Mouse (Mus musculus) CD4-positive, CD25-positive, alpha-beta regulatory T cell, adult 4 months (primary cell): ENCODE measurements around the gene Fam234a. TPM values are rescaled to one million over a fixed set of nuclear protein-coding genes. Genes with fewer than 3 reads are reported as not detected.
"Not testable (repeated sequence)": the region's sequence is repeated elsewhere in the genome, so short reads cannot be mapped to it uniquely, and the experiment has no call there.

Experiments
- ATAC-seq: one replicate; pipeline ENCODE4 v1.8.0; 2017
- polyA plus RNA-seq, 2 experiments: library from polyadenylated mRNA; unstranded; fragments of 100-300 nt; shearing (Covaris generic); gene quantifications; one replicate each; pipeline ENCODE4 v1.2.1; 2017

Fam234a gene
- 10 to 100 TPM; 12.6 to 23.0 TPM for polyA plus RNA-seq

DNA sequence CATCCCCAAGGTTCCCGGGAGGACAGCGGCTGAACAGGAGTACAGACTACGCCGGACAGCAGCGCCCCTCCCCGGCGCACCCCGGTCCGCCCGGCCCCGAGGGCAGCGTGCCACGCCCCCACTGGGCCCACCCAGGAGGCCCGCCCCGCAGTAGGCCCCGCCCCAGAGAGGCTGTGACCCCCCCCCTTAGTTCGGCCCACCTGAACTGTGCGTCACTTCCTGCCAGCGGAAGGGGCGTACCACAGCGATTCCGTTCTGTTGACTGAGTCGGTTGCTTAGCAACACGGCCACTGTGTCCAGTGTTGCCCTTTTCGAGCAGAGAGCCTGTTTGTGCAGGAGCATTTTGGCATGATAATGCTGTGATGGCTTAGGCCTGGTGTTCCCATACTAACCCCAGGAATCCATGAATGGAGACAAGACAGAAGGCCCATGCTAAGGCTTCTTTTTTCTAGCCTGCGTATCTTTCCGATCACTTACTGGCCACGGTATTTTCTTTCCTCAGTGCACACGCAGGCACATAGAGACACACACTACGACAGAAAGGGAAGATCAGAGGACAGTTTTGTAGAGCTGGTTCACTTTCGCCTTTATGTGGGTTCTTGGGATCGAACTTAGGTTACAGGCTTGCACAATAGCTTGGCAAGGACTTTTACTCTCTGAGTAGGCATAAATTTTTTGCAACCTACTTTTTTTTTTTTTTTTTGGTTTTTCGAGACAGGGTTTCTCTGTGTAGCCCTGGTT lies at the start of gene Fam234a:
TSS of gene Fam234a (minus strand) at position 142 of the 741 bp plus-strand sequence.
- peak; percentile 93 for ATAC-seq

DNA sequence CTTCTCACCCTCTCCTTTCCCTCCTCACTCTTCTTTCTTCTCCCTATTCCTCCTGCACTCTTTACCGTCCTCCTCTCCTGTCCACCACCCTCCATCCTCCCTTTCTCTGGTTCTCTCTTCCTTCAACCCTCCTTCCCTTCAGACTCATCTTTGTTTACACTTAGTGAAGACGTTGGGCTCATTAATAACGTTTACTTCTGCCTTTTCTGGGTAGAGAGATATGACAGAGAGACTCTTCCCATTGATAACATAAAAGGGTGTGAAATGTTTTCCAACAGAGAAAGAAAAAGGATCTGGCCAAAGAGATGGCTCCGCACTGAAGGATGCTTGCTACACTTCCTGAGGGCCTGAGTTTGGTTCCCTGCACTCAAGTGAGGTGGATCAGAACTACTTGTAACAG lies 45.4 kb upstream of the Fam234a start:
- no peak for ATAC-seq

DNA sequence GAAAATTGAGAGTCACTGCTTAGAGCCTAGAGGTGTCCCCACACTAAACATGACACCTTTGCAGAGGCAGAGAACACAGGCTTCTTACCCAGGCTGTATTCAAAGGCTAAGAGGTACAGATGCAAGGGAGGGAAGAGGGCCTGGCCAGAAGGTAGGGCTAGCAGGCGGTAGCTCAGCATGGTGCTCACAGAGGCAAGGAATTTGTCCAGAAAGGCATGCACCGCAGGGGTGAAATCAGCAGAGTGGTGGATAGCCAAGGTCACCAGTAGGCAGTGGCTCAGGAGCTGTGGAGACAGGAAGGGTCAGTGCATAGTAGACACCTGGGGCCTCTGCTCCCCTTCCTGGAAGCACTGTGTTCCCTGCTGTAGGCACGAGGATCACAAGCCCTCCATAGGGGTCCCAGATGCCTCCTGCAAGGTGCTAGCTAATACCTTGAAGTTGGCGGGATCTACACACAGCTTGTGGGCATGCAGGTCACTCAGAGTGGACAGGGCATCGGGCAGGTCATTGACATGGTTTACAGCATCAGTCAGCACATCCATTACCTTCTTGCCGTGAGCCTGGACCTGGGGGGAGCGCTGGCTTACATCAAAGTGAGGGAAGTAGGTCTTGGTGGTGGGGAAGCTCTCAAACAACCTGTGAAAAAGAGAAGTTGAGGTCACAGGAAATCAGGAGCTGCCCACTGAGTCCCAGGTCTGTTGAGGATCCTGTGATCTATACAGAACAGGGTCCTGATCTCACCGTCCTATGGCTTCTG lies 42.3 kb upstream of the Fam234a start:
- no peak for ATAC-seq

DNA sequence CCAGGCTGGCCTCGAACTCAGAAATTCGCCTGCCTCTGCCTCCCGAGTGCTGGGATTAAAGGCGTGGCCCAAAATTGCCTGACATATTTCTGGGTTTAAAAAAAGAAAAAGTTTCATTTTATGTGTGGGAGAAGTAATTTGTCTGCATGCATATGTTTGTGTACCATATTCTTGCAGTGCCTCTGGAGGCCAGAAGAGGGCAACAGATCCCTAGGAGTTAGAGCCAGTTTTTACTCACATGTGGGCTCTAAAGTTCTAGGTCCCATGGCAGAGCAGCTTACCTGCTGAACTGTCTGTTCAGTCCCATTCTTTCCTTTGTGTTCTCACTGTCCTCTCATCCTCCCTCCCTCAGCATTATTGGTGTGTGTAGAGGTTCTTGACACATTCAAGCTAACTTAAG lies 32.7 kb upstream of the Fam234a start:
- ATAC-seq, result no peak

DNA sequence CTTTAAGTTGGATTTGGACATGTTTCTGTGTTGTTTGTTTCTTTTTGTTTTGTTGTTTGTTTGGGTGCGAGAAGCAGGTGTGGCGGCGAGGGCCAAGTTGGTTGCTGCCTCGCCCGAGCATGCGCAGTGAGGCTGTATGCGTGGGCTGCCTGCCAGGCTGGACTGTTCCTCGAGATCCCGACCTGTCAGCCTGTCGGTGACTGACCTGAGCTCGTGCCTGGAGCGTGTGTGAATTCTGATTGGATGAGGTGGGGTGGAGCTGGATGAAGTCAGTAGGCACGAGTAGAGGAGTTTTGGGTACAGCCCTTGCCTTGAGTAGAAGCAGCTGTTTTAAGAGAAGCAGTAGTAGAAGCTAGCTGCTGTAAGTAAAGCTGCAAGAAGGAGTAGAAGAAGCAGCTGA lies 31.9 kb upstream of the Fam234a start:
- ATAC-seq, result no peak

DNA sequence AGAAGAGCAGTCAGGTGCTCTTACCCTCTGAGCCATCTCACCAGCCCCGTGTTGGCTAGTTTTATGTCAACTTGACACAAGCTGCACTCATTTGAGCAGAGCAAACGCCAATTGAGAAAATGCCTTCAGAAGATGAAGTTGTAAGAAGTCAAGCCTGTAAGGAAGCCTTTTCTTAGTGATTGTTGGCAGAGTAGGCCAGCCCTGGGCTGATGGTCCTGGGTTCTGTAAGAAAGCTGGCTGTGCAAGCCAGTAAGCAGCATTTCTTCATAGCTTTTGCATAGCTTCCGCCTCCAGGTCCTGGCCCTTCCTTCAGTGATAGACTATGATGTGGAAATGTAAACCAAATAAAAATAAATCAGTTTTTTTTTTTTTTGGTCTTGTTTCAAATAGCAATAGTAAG lies 28.5 kb upstream of the Fam234a start:
- ATAC-seq, result no peak

DNA sequence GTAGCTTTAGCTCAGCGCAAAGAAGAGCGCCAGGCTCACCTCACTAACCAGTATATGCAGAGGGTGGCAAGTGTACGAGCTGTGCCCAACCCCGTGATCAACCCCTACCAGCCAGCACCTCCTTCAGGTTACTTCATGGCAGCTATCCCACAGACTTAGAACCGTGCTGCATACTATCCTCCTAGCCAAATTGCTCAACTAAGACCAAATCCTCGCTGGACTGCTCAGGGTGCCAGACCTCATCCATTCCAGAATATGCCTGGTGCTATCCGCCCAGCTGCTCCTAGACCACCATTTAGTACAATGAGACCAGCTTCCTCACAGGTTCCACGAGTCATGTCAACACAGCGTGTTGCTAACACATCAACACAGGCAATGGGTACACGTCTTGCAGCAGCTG lies 25.5 kb upstream of the Fam234a start:
- ATAC-seq, result not testable (repeated sequence)

DNA sequence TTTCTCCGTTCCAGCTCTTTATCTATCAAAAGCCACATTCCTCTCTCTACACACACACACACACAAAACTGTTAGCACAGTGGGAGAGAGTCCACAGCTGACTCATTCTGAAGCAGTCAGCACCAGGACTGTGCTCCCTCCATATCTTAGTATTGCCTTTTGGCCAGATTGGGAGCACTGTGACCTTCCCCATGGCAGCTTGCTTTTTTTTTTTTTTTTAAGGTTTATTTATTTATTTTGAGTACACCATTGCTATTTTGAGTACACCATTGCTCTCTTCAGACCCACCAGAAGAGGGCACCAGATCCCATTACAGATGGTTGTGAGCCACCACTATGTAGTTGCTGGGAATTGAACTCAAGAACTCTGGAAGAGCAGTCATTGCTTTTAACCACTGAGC lies 24.8 kb upstream of the Fam234a start:
- ATAC-seq, result no peak

DNA sequence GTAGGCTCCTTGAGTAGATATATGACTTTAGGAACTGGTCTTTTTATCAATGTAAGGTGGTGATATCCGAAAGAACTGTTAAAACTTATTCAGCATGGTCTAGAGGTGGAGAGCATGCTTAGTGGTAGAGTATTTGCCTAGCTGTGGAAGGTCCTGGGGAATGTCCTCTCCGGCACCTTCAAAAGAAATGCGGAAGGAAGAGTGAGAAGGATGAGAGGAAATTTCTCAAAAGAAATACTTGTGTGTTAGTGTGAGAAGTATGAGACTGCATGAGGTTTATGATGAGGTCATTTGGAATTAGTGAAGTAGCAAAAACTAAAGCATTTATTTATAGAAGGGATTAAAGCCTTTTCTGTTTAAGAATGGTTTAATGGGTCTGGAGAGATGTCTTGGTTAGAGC lies 18.3 kb upstream of the Fam234a start:
- no peak for ATAC-seq

DNA sequence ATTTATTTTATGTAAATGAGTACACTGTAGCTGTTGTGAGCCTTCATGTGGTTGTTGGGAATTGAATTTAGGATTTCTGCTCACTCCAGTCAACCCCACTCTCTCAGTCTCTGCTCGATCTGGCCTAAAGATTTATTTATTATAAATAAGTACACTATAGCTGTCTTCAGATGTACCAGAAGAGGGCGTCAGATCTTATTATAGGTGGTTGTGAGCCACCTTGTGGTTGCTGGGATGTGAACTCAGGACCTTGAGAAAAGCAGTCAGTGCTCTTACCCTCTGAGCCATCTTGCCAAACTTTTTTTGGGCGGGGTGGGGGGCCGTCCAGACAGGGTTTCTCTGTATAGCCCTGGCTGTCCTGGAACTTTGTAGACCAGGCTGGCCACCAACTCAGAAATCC lies 17.8 kb upstream of the Fam234a start:
- ATAC-seq, result no peak

DNA sequence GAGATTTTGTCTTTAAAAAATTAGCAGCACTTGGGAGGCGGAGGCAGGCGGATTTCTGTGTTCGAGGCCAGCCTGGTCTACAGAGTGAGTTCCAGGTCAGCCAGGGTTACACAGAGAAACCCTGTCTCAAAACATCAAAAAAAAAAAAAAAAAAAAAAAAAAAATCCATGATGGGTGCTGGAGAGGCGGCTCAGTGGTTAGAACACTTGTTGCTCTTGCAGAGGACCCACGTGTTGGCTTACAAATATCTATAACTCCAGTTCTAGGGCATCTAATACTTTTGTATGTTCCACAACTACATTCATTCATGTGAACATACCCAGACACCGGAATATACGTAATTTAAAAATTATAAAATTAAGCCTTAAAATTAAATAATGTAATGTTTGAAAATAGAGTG lies 11.3 kb upstream of the Fam234a start:
- ATAC-seq, result no peak

DNA sequence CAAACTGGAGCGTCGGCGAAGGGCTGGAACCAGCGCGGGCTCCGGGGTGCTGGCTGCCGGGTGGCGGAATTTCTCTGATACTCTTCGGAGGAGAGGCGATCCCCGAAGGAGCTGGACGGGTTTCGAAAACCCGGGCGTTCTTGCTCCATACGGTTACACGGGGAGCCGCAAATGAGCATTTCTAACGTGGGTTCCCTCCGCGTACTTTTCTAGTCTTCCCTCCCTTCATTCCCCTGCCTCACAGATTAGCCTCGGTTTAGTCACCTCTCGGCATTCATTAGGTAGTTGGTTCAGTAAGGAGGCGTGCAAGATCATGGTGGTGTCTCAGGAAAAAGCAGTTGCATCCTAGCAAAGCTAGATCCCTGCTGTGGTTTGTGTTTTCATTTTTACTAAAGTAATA lies 9.4 kb upstream of the Fam234a start:
- ATAC-seq, result no peak

DNA sequence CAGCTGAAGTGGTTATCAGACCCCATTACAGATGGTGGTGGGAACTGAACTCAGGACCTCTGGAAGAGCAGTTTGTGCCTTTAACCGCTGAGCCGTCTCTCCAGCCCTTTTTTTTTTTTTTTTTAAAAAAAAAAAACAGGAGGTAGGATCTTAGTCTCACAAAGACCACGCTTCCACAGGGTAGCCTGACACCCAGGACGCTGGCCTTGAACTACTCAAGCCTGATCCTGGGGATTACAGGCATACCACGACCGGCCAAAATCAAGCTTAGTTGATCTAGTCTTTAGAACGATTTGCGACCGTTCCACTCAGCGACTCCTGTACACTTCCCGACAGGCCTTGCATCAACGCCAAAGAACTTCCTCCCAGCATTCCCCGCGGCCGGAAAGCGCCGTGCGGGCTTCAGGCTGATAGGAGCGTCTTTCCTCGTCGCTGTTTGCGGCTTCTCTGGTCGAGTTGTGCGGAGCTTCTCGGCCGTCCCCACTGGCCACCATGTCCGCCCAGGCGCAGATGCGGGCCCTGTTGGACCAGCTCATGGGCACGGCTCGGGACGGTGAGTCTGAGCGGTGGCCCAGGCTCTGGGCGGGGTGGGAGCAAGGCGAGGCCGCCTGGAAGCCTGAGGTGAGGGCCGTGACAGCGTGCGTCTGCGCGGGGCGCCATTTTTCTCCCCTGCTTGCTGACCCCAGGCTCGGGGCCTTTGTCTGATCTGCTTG lies 8.7 kb upstream of the Fam234a start, which contains the start of gene Luc7l:
TSS of gene Luc7l (plus strand) at position 358 of the 713 bp plus-strand sequence.
- ATAC-seq, result peak; percentile 97

DNA sequence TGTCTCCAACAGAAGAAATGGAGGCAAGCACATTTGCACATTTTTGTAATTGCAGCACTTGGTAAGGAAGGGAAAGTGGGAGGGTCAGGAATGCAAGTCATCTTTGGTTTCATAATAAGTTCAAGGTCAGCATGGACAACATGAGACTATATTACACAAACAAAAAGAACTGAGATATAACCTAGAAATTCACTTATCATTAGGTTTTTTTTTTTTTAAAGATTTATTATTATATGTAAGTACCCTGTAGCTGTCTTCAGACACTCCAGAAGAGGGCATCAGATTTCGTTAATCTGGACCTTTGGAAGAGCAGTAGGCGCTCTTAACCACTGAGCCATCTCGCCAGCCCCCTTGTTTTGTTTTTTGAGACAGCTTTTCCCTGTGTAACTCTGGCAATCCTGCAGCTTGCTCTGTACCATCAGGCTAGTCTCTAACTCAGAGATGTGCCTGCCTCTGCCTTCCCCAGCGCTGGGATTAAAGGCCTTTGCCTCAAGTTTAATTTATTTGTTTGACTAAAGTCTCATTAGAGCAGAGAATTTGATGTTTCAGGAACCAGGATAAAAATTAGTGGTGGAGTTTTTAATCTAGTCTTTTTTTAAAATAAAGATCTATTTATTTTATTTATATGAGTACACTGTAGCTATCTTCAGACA lies 8.0 kb upstream of the Fam234a start:
- ATAC-seq, result no peak

DNA sequence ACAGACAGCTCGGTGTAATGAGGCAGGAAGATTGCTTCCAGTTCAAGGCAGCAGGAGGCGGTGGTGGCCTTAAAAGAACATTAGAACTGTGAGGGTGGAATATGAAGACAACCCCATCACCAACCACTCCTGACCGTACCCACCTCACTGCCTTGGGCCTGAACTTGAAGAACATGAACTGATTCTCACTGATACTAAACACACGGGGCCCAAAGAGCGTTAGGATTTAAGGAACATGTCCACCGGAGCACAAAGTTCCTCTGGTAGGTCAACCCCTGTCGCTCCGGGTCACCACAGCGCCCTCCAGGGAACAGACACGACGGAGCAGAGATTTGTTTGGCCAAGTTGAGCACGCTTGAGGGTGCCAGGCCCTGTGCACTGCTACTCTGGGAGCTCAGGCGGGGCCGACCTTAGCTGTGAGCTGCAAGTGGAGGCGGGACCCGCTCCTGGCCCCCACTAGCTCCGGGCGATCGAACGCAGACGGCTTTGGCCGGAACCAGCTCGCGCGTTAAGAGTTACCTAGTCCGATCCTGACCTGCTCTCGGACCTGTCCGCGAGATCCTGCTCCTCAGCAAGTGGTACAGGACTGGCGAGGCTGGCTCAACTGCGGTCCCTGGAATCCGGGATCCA lies 456 bp downstream of the Fam234a start:
- ATAC-seq, result peak; percentile 54

DNA sequence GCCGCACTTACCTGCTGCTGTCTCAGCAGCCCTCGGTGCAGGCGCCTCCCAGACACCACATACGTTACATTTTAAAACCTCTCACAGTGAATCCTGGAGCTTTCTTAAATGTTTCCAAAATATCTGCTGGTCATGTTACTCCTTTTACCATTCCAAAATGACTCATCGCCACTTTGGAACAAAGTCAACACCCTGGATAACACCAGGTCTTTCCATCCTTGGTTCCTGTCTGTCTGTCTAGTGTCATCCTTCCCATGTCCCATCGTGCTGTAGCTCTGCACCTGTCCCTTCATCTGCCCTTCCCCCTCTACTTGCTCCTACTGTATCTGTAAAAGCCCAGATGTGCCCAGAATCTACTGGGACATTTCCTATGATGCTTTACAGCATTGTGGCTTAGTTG lies 3.1 kb downstream of the Fam234a start:
- no peak for ATAC-seq

DNA sequence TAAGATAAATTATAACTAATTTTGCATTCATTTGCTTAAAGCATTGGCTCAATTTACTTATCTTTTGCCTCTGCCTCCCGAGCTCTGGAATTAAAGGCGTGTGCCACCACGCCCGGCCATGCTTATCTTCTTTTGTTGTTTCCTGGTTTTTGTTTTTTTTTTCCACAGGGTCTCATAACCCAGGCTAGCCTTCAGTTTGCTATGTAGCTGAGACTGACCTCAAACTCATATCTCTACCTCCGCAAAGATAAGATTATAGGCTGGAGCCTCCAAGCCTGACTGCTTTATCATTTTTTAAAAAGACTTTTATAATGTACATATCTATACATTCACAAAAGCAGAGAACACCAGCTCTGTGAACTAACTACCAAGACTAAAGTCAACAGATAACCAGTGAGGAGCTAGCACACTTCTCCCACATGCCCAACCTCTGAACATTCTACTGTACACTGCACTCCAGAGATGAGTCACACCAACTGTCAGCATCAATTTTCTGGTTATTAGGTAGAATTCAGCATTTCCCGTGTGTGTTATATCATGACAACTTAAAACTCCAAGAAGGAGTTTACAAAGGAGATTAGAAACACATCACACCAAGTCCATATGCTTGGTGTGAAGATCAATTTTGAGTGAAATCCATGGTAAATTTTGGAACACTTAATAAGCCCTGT lies 3.8 kb downstream of the Fam234a start:
- ATAC-seq, result no peak

DNA sequence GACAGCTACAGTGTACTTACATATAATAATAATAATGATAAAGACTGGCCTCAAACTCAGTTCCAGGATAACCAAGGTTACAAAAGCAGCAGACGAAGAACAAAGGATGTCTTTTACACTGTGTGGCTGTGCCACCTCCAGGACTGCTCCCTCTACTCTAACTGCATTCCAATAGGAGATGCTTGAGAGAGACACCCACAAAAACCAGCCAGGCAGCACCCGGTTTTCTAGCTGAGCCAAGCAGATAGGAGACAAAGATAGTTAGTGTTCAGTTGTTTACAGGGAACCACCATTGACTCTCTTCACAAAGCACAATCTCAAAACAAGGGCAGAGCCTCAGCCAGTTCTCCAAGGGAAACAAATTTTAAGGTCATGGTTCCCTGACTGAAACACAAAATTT lies 4.5 kb downstream of the Fam234a start:
- no peak for ATAC-seq

DNA sequence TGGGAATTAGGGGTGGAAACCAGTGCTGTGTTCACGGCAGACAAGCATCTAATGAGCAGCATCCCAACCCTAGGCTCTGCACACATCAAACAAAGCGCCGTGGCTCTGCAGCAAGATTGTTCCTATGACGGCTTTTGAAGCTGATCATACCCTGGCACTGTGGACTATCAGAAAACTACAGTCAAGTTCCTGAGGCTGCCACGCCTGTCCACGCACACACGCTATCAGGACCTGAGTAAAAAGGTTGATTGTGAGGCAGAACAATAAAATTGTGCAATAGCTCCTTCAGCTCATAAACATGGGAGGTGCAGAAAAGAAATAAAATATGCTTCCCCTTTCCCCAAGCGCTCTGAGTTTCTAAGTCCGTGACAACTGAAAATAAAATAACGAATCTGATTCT lies 6.4 kb downstream of the Fam234a start:
- no peak for ATAC-seq

DNA sequence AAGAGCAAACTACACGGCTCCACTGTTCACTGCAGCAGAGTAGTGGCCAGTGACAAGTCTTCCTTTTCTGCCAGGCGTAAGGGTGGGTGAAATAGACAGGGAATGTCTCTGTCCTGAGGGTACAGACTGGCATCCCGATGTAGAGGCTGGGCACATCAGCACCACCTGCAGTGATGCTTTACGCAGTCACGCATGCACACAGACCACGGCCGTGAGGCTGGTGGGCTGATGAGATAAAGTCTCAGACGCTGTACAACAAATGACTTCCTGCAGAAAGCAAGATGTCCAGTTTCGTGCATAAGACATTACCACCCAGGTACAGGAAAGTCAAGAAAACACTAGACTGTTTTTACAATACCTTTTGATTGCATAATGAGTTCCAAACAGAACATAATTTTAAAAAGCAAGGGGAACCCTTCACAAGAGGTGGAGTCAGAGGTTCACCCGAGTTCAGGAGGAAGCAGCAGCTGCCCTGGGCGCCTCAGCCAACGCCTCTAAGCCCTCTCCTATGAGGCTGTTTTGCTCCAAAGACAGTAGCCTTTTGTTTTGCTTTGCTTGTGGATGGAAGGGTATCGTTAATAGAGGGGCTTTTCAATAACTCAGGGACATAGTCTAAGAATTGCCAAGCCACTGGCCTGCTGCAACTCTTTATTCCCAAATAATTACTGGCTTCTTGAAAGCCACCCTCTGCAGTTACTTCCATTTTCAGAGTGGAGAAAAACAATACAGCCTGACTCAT lies 8.8 kb downstream of the Fam234a start:
- no peak for ATAC-seq

DNA sequence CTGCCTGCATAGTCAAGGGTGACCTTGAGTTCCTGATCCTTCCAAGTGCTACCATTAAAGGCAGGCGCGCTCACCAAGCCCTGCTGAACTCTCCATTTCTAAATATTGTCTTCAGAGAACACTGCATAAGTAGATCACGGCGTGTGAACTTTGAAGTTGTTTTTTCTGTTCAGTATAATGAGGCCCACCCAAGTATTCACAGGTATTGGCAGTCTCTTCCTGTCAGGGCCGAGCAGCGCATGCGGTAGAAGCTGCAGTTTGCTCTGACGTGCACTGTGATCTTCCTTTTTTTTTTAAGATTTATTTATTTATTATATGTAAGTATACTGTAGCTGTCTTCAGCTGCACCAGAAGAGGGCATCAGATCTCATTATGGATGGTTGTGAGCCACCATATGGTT lies 9.7 kb downstream of the Fam234a start:
- ATAC-seq, result no peak
